Mouse (Mus musculus): ENCODE measurements around the gene Zscan20. TPM values are rescaled to one million over a fixed set of nuclear protein-coding genes. Genes with fewer than 3 reads are reported as not detected.
"Not testable (repeated sequence)": the region's sequence is repeated elsewhere in the genome, so short reads cannot be mapped to it uniquely, and the experiment has no call there.

Gene Zscan20
- polyA plus RNA-seq, 2 experiments = 0.33 to 0.57 TPM

DNA sequence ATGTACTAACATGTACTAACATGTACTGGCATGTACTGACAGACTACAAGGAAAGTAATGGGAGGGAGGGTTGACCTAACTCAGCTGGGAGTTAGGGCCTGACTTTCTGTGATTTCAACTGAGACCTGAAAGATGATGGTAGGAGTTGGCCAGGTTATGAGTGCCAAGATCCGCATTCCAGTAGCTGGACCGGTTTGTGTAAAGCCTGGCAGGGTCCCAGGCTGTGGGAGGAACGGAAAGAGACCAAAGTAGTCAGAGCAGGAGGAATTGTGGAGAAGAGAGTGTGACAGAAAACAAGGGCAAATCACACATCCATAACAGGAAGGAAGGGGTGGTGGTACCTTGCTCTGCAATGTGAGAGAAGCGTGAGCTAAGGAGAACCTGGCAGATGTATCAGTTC is 34.1 kb downstream of the Zscan20 start:
- DNase-seq (ENCODE audit: low read depth in 3 of 3, low spot score in 3 of 3) = no peak
- Histone ChIP-seq H3K9me3 (ENCODE audit: control insufficient read depth, low read length) (no peaks in the 10 kb centered on the region), H3K4me1 (replicated peaks; ENCODE audit: control insufficient read depth in 2 of 2, insufficient read depth in 2 of 2, low read length in 1 of 2) (no peaks in the 10 kb centered on the region), H3K4me3 (ENCODE audit: insufficient read depth in 1 of 2, low read depth in 2 of 2, low read length in 2 of 2) (no peak overlapping the region), H3K27me3 (ENCODE audit: control insufficient read depth, insufficient read depth, low read length) (no peaks in the 10 kb centered on the region), H3K4me2 (ENCODE audit: low read depth) (no peak overlapping the region), H3K27ac (no peak overlapping the region), H3K36me3 (replicated peaks; ENCODE audit: control insufficient read depth, insufficient read depth, low read depth) (no peaks in the 10 kb centered on the region), H3K9ac (replicated peaks) (no peak overlapping the region)
- no peak for TF ChIP-seq EP300 (IDR thresholded peaks at IDR 0.05; ENCODE audit: low read depth)
- no peak for TF ChIP-seq CTCF (IDR thresholded peaks at IDR 0.05; ENCODE audit: low read depth)
- WGBS (ENCODE audit: insufficient replicate concordance) = 69% methylated on average over 4 of the region's 4 CpGs
- ATAC-seq (ENCODE audit: insufficient read depth) = no peak

DNA sequence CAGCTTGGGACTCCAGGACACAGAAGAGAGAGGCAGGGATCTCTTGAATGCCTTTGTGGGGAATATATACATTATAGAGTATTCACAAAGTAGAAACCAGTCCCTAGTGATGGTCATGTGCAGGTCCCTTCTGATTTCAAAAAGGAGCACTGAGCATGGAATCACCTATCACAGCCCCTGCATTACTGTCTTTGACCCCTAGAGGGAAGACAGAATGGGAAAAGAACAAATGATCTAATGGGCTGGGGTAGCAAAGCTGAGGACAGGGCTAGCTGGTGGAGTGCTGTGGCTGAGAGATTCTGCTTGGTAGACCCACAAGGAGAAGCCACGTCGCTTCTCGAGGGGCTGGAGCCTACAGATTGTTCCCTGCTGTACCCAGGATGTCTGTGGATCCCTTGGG is 49.6 kb downstream of the Zscan20 start:
- no peak for TF ChIP-seq EP300 (IDR thresholded peaks at IDR 0.05; ENCODE audit: low read depth)
- peak; percentile 15; the same call in 1 of the 2 replicates for TF ChIP-seq CTCF (IDR thresholded peaks at IDR 0.05; ENCODE audit: low read depth)
- no peak overlapping the region for H3K9ac ChIP-seq (replicated peaks)
- H3K27ac ChIP-seq = no peak overlapping the region
- no peaks in the 10 kb centered on the region for H3K27me3 ChIP-seq (ENCODE audit: control insufficient read depth, insufficient read depth, low read length)
- no peaks in the 10 kb centered on the region for H3K9me3 ChIP-seq (ENCODE audit: control insufficient read depth, low read length)
- WGBS (ENCODE audit: insufficient replicate concordance) = 31% methylated on average over 3 of the region's 3 CpGs
- no peaks in the 10 kb centered on the region for H3K36me3 ChIP-seq (replicated peaks; ENCODE audit: control insufficient read depth, insufficient read depth, low read depth)
- no peak overlapping the region for H3K4me3 ChIP-seq (ENCODE audit: insufficient read depth in 1 of 2, low read depth in 2 of 2, low read length in 2 of 2)
- ATAC-seq (ENCODE audit: insufficient read depth) (no peak), DNase-seq (ENCODE audit: low read depth in 3 of 3, low spot score in 3 of 3) (no peak)
- no peak overlapping the region for H3K4me2 ChIP-seq (ENCODE audit: low read depth)
- H3K4me1 ChIP-seq (replicated peaks; ENCODE audit: control insufficient read depth in 2 of 2, insufficient read depth in 2 of 2, low read length in 1 of 2) = no peaks in the 10 kb centered on the region

DNA sequence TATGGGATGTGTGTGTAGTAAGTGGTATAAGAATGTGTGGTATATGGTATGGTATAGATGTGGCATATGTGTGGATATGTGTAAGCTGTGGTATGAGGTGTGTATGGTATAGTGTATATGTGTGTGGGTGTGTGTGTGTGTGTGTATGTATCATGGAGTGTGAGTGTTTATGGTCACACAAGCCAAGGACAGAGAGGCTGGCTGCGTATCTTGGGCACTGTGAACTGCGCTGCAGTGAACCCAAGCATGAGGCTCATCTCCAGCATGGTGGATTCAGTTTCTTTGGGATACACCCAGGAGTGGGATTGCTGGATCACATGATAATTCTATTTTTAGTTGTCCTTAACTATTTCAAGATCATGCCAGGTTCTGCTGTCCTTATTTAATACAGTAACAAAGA is 55.7 kb downstream of the Zscan20 start:
- no peak for ATAC-seq (ENCODE audit: insufficient read depth)
- H3K27ac ChIP-seq = no peak overlapping the region
- H3K4me3 ChIP-seq (ENCODE audit: insufficient read depth in 1 of 2, low read depth in 2 of 2, low read length in 2 of 2) = no peak overlapping the region
- no peaks in the 10 kb centered on the region for H3K9me3 ChIP-seq (ENCODE audit: control insufficient read depth, low read length)
- H3K4me2 ChIP-seq (ENCODE audit: low read depth) = no peak overlapping the region
- H3K9ac ChIP-seq (replicated peaks) = no peak overlapping the region
- no peak for DNase-seq (ENCODE audit: low read depth in 3 of 3, low spot score in 3 of 3)
- H3K4me1 ChIP-seq (replicated peaks; ENCODE audit: control insufficient read depth in 2 of 2, insufficient read depth in 2 of 2, low read length in 1 of 2) = no peaks in the 10 kb centered on the region
- no peaks in the 10 kb centered on the region for H3K36me3 ChIP-seq (replicated peaks; ENCODE audit: control insufficient read depth, insufficient read depth, low read depth)
- WGBS (ENCODE audit: insufficient replicate concordance) = 74% methylated on average over 2 of the region's 2 CpGs
- H3K27me3 ChIP-seq (ENCODE audit: control insufficient read depth, insufficient read depth, low read length) = no peaks in the 10 kb centered on the region
- TF ChIP-seq CTCF (IDR thresholded peaks at IDR 0.05; ENCODE audit: low read depth) (no peak), EP300 (IDR thresholded peaks at IDR 0.05; ENCODE audit: low read depth) (no peak)

DNA sequence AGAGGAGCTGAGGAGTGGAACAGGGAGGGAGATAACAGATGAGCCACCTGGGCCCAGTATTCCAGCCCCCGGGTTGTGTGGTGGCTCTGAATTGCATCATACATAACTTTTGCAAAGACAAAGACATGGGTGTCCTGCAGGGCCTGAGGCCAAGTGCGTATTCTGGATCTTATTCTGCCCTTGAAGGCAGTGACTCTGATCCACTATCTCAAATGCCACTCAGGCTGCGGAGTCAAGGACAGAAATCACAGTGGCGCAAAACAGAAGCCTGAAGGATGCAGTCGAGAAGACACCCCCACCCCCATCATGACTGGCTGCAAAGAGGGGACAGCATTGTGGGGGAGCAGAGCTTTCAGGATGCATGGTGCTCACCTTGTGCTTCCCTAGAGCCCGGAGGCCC is 59.1 kb downstream of the Zscan20 start:
- Histone ChIP-seq H3K4me2 (ENCODE audit: low read depth) (no peak overlapping the region), H3K9me3 (ENCODE audit: control insufficient read depth, low read length) (no peaks in the 10 kb centered on the region), H3K4me1 (replicated peaks; ENCODE audit: control insufficient read depth in 2 of 2, insufficient read depth in 2 of 2, low read length in 1 of 2) (no peaks in the 10 kb centered on the region), H3K27me3 (ENCODE audit: control insufficient read depth, insufficient read depth, low read length) (no peaks in the 10 kb centered on the region), H3K9ac (replicated peaks) (no peak overlapping the region), H3K27ac (no peak overlapping the region), H3K4me3 (ENCODE audit: insufficient read depth in 1 of 2, low read depth in 2 of 2, low read length in 2 of 2) (no peak overlapping the region), H3K36me3 (replicated peaks; ENCODE audit: control insufficient read depth, insufficient read depth, low read depth) (no peaks in the 10 kb centered on the region)
- WGBS (ENCODE audit: insufficient replicate concordance) = 62% methylated on average over 6 of the region's 6 CpGs
- TF ChIP-seq CTCF (IDR thresholded peaks at IDR 0.05; ENCODE audit: low read depth) = no peak
- no peak for TF ChIP-seq EP300 (IDR thresholded peaks at IDR 0.05; ENCODE audit: low read depth)
- DNase-seq (ENCODE audit: low read depth in 3 of 3, low spot score in 3 of 3) = no peak
- no peak for ATAC-seq (ENCODE audit: insufficient read depth)

DNA sequence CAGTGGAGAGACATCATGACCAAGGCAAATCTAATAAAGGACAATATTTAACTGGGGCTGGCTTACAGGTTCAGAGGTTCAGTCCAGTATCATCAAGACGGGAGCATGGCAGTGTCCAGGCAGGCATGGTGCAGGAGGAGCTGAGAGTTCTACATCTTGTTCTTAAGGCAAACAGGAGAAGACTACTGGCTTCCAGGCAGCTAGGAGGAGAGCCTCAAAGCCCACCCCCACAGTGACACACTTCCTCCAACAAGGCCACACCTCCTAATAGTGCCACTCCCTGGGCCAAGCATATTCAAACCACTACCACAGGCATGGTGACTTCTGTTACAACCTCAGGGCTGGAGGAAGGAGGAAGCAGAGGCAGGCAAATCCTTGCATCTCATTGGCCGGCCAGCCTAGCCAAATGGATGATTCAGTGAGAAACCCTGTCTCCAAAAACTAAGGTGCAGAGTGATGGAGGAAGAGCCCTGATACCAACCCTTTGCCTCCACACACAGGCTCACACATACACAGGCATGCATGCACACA is 65.9 kb downstream of the Zscan20 start:
- H3K4me3 ChIP-seq (ENCODE audit: insufficient read depth in 1 of 2, low read depth in 2 of 2, low read length in 2 of 2); H3K4me1 ChIP-seq (replicated peaks; ENCODE audit: control insufficient read depth in 2 of 2, insufficient read depth in 2 of 2, low read length in 1 of 2); ATAC-seq (ENCODE audit: insufficient read depth); H3K9ac ChIP-seq (replicated peaks); H3K9me3 ChIP-seq (ENCODE audit: control insufficient read depth, low read length); H3K27me3 ChIP-seq (ENCODE audit: control insufficient read depth, insufficient read depth, low read length); H3K27ac ChIP-seq; H3K36me3 ChIP-seq (replicated peaks; ENCODE audit: control insufficient read depth, insufficient read depth, low read depth); DNase-seq (ENCODE audit: low read depth in 3 of 3, low spot score in 3 of 3); H3K4me2 ChIP-seq (ENCODE audit: low read depth): not testable (repeated sequence)
- 55% methylated on average over 2 of the region's 2 CpGs for WGBS (ENCODE audit: insufficient replicate concordance)
